Mouse (Mus musculus) lung, postnatal 0 days (tissue): ENCODE measurements around the gene 4931414P19Rik. TPM values are rescaled to one million over a fixed set of nuclear protein-coding genes. Genes with fewer than 3 reads are reported as not detected.
A peak's percentile ranks its signal among the peaks of the same experiment; 100 is the strongest.

ENCODE experiments used
- ATAC-seq: fragments of 200-750 bp; cut with Nextera tagmentation; 2 replicates; pipeline ENCODE4 v1.8.0; 2017; ENCODE audit warnings: moderate library complexity
- DNase-seq: peaks from one replicate; pipeline ENCODE4 v3.0.0-alpha.2; 2016; ENCODE audit warnings: low spot score
- H3K27ac ChIP-seq: fragments of 300-500 bp; sonication (generic); 2 replicates; pipeline ENCODE4 v1.5.1; 2014; ENCODE audit warnings: antibody characterized with exemption, mild to moderate bottlenecking, low read length, mixed read lengths
- H3K27me3 ChIP-seq: fragments of 300-500 bp; sonication (generic); replicated peaks from 2 replicates; pipeline ENCODE4 v1.6.1; 2014; ENCODE audit warnings: low read length, mixed read lengths; ENCODE audit not compliant: insufficient read depth
- H3K36me3 ChIP-seq: fragments of 300-500 bp; sonication (generic); 2 replicates; pipeline ENCODE4 v1.6.1; 2014; ENCODE audit warnings: low read length, mixed read lengths; ENCODE audit not compliant: insufficient read depth
- H3K4me1 ChIP-seq: fragments of 300-500 bp; sonication (generic); 2 replicates; pipeline ENCODE4 v1.6.1; 2014; ENCODE audit warnings: antibody characterized with exemption, low read depth, low read length, mixed read lengths; ENCODE audit not compliant: insufficient read depth
- H3K4me2 ChIP-seq: fragments of 300-500 bp; sonication (generic); replicated peaks from 2 replicates; pipeline ENCODE4 v1.6.1; 2014; ENCODE audit warnings: low read depth, mild to moderate bottlenecking, low read length, moderate library complexity, mixed read lengths
- H3K4me3 ChIP-seq: fragments of 300-500 bp; sonication (generic); 2 replicates; pipeline ENCODE4 v1.5.1; 2014; ENCODE audit warnings: low read depth, low read length
- H3K9ac ChIP-seq: fragments of 300-500 bp; sonication (generic); replicated peaks from 2 replicates; pipeline ENCODE4 v1.6.1; 2014; ENCODE audit warnings: low read depth, mild to moderate bottlenecking
- H3K9me3 ChIP-seq: fragments of 300-500 bp; sonication (generic); 2 replicates; pipeline ENCODE4 v1.6.1; 2016; ENCODE audit warnings: low read length, mixed read lengths
- CTCF ChIP-seq: IDR thresholded peaks from 2 replicates; pipeline ENCODE4 v1.5.1; 2016; ENCODE audit warnings: antibody characterized with exemption, mild to moderate bottlenecking
- EP300 ChIP-seq: IDR thresholded peaks from 2 replicates; pipeline ENCODE4 v1.6.1; 2016; ENCODE audit warnings: antibody characterized with exemption, mild to moderate bottlenecking, control low read depth
- WGBS: fragments of 180-500 bp; shearing (Covaris S2); extraction: QIAGEN DNeasy Blood & Tissue Kit; methylation state at CpG from one replicate; pipeline ENCODE4 v1.1.7; 2014; 5-methylcytosine and 5-hydroxymethylcytosine counted together
- polyA plus RNA-seq: library from polyadenylated mRNA; unstranded; fragments of >200 nt; fragmentation: Nextera tagmentation; extraction: Ambion mirVana; gene quantifications from 2 replicates; pipeline ENCODE4 v1.2.1, GENCODE M21; 2015

4931414P19Rik gene
- polyA plus RNA-seq, 1 experiment from 2014 or later, result 3.8 TPM

GRCm38 (mm10) chr14:54575031-54575430 is 30.8 kb downstream of the 4931414P19Rik start:
- peaks cover 18% of the 10 kb centered on the region for H3K4me1 ChIP-seq
- no peak for TF ChIP-seq CTCF
- H3K27ac ChIP-seq, result peak overlapping the region; percentile 90
- H3K4me2 ChIP-seq, result peak overlapping the region; percentile 78
- no peaks in the 10 kb centered on the region for H3K27me3 ChIP-seq
- H3K36me3 ChIP-seq, result no peaks in the 10 kb centered on the region
- 9% methylated on average over 8 of the region's 8 CpGs for WGBS
- DNase-seq (no peak), ATAC-seq (no peak)
- no peaks in the 10 kb centered on the region for H3K9me3 ChIP-seq
- H3K9ac ChIP-seq, result peak overlapping the region; percentile 79; the same call in 1 of the 2 replicates
- peak overlapping the region; percentile 53 for H3K4me3 ChIP-seq

DNA sequence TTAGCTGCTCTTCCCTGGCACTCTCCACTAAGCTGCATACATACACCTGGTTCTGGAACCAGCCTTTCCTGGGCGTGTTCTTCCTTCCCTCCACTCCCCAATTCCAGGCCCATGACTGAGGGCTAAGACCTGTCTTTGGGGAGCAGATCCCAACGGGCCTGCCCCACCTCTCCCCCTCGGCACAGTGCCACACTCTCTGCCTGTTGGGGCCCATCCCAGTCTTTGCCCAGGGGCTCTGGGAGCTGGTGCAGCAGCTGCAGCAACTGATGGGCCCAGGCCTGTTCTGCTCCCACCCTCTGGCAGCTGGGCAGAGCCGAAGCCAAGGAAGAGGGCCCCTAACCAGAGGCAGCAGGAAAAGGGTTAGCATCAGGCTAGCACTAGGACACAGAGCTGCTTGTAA is 31.5 kb downstream of the 4931414P19Rik start:
- no peaks in the 10 kb centered on the region for H3K36me3 ChIP-seq
- H3K27ac ChIP-seq, result peak overlapping the region; percentile 90
- peak overlapping the region; percentile 53 for H3K4me3 ChIP-seq
- DNase-seq, result peak; percentile 64
- H3K4me1 ChIP-seq, result peaks cover 18% of the 10 kb centered on the region
- no peak for TF ChIP-seq CTCF
- TF ChIP-seq EP300, result no peak
- peak overlapping the region; percentile 79; the same call in 1 of the 2 replicates for H3K9ac ChIP-seq
- peak overlapping the region; percentile 78 for H3K4me2 ChIP-seq
- ATAC-seq, result peak; percentile 3; the same call in 1 of the 2 replicates
- no peaks in the 10 kb centered on the region for H3K27me3 ChIP-seq
- H3K9me3 ChIP-seq, result no peaks in the 10 kb centered on the region
- WGBS, result 19% methylated on average over 4 of the region's 4 CpGs

GRCm38 (mm10) chr14:54572790-54573736 is 32.7 kb downstream of the 4931414P19Rik start:
- DNase-seq (peak; percentile 90), ATAC-seq (peak; percentile 69)
- Histone ChIP-seq H3K4me3 (no peak overlapping the region), H3K27me3 (no peaks in the 10 kb centered on the region), H3K36me3 (0 out of 2 replicates have a peak, but pooled peaks cover 6% of the 10 kb centered on the region), H3K9ac (no peak overlapping the region), H3K4me1 (peaks cover 18% of the 10 kb centered on the region), H3K9me3 (no peaks in the 10 kb centered on the region), H3K4me2 (peak overlapping the region; percentile 78), H3K27ac (peak overlapping the region; percentile 90)
- WGBS, result 18% methylated on average over 14 of the region's 14 CpGs
- TF ChIP-seq EP300, result peak; percentile 27; the same call in 1 of the 2 replicates
- no peak for TF ChIP-seq CTCF

DNA sequence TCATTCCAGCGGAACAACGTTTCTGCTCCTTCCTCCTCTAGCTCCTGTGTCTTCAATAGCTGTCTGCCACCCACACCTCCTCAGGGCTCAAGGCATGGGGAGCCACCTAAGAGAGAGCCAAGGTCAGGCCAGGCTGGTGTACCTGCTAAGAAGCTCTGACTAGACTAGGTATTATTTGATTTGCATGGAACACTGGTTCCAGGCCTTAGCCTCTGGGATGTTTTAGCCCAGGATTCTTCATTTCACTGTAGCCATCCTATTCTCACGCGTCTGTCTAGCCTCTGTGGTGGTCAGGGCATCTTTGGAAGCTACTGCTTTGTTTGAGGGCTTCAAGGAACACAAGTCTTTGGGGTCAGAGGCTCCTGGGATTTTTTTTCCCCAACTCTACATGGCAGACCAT is 33.7 kb downstream of the 4931414P19Rik start:
- H3K4me2 ChIP-seq, result no peak overlapping the region
- peak overlapping the region; percentile 90; the same call in 1 of the 2 replicates for H3K27ac ChIP-seq
- 0 out of 2 replicates have a peak, but pooled peaks cover 10% of the 10 kb centered on the region for H3K36me3 ChIP-seq
- no peak overlapping the region for H3K9ac ChIP-seq
- no peaks in the 10 kb centered on the region for H3K9me3 ChIP-seq
- H3K27me3 ChIP-seq, result no peaks in the 10 kb centered on the region
- TF ChIP-seq EP300 (no peak), CTCF (no peak)
- 47% methylated on average over 4 of the region's 4 CpGs for WGBS
- H3K4me1 ChIP-seq, result peaks cover 18% of the 10 kb centered on the region
- DNase-seq (no peak), ATAC-seq (no peak)
- no peak overlapping the region for H3K4me3 ChIP-seq

GRCm38 (mm10) chr14:54569451-54570392 is 36.1 kb downstream of the 4931414P19Rik start:
- H3K9me3 ChIP-seq, result no peaks in the 10 kb centered on the region
- H3K9ac ChIP-seq, result no peak overlapping the region
- TF ChIP-seq CTCF (no peak), EP300 (no peak)
- no peak overlapping the region for H3K4me2 ChIP-seq
- H3K4me3 ChIP-seq, result no peak overlapping the region
- peak; percentile 14; the same call in 1 of the 2 replicates for ATAC-seq
- 0 out of 2 replicates have a peak, but pooled peaks cover 12% of the 10 kb centered on the region for H3K36me3 ChIP-seq
- WGBS, result 60% methylated on average over 17 of the region's 17 CpGs
- peak overlapping the region; percentile 68 for H3K27ac ChIP-seq
- DNase-seq, result peak; percentile 25
- no peaks in the 10 kb centered on the region for H3K27me3 ChIP-seq
- H3K4me1 ChIP-seq, result peaks cover 15% of the 10 kb centered on the region
